In genomic region chr8:91347595-91347994, GRCm38 (mm10) we compare ENCODE assay signal across 12 mouse cellular contexts.
"Had no signal": no experiment of that assay in that cellular context is flagged by ENCODE, and none has a peak within 500 bp of the region (broad histone marks: within the 10 kb centered on the region; RNA-seq: fewer than 3 reads in every experiment).

No protein-coding gene starts in this region.

- H3K9me3 ChIP-seq: limb, embryonic 10.5 days; liver, embryonic 12.5 days; midbrain, embryonic 12.5 days; stomach, embryonic 15.5 days had no signal

- H3K36me3 ChIP-seq: midbrain, embryonic 12.5 days; stomach, embryonic 15.5 days had no signal

- ATAC-seq: liver, embryonic 12.5 days had no signal

- H3K9ac ChIP-seq: liver, embryonic 12.5 days; lung, embryonic 14.5 days; midbrain, embryonic 12.5 days; stomach, embryonic 15.5 days had no signal

- H3K4me3 ChIP-seq: left cerebral cortex, adult 2 months; limb, embryonic 10.5 days; liver, embryonic 12.5 days; midbrain, embryonic 12.5 days; stomach, embryonic 15.5 days had no signal

- DNase-seq: kidney, postnatal 10 days; kidney, postnatal 4 days; lung, embryonic 14.5 days; lung, postnatal 10 days; lung, postnatal 4 days; right cerebral cortex, postnatal 14 days; thymus, postnatal 4 days had no signal

- H3K27me3 ChIP-seq: liver, embryonic 12.5 days; midbrain, embryonic 12.5 days; stomach, embryonic 15.5 days had no signal

- H3K4me1 ChIP-seq: midbrain, embryonic 12.5 days had no signal

- H3K4me2 ChIP-seq: liver, embryonic 12.5 days; lung, embryonic 14.5 days; midbrain, embryonic 12.5 days; stomach, embryonic 15.5 days had no signal

- H3K27ac ChIP-seq: left cerebral cortex, adult 2 months; limb, embryonic 10.5 days; liver, embryonic 12.5 days; midbrain, embryonic 12.5 days; stomach, embryonic 15.5 days had no signal
